Mouse (Mus musculus): ENCODE measurements around the gene Tmem262.

Tmem262 gene

DNA sequence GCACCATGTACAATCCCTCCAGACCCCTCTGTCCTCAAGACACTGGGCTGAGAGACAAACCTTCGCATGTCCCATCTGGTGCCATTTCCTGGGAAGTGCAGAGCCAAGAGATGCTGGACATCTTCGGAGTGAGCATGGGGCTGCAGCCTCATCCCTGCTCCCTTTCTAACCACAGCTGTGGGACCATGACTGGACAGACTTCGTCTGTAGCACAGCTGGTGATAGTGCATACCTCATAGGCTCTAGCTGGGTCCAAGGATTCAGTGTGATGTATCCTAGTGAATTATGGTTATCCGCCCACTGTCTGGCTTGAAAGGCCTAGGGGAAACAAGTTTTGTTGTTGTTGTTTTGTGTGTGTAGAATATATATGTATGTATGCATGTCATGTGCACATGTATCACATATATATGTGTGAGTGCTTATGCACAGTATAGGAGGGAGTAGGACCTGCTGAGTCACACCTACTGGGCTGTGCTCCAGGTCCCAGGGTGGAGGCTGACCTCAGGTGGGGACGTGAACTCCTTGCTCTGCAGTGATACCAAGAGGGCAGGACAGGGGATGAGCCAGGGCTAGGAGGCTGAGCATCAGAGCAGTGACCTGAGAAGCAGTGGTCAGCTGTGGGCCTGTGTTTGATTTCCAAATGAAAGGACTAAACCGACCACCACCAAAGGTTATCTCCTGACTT, 22.5 kb downstream of the Tmem262 start:
- in situ Hi-C loops (cut with MboI): no loop called here

GRCm38 (mm10) chr19:6104476-6104875, 24.6 kb downstream of the Tmem262 start:
- in situ Hi-C loops (cut with MboI): no loop called here

DNA sequence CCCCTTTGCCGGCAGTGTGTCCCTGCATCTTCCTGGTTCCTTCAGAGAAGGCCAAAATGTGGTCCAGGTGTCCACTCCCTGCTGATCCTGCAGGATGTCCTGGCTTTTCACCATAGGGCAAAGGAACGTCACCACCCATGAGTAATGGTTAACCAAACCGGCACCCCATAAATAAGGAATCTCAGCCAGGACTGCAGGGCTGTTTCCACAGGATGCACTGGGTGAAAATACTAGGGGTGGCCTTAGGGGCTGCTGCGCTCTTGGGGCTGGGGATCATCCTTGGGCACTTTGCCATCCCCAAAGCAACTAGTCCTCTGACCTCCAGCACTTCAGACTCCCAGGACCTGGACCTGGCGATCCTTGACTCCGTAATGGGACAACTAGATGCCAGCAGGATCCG, 25.8 kb downstream of the Tmem262 start, which contains the start of gene Naaladl1:
Naaladl1 (plus strand) TSS at position 197 of the 400 bp plus-strand sequence.
- in situ Hi-C loops (cut with MboI): no loop called here

- in situ Hi-C loops (cut with MboI): no loop called here
Measured at GRCm38 (mm10) chr19:6113116-6113515, 33.3 kb downstream of the Tmem262 start.

DNA sequence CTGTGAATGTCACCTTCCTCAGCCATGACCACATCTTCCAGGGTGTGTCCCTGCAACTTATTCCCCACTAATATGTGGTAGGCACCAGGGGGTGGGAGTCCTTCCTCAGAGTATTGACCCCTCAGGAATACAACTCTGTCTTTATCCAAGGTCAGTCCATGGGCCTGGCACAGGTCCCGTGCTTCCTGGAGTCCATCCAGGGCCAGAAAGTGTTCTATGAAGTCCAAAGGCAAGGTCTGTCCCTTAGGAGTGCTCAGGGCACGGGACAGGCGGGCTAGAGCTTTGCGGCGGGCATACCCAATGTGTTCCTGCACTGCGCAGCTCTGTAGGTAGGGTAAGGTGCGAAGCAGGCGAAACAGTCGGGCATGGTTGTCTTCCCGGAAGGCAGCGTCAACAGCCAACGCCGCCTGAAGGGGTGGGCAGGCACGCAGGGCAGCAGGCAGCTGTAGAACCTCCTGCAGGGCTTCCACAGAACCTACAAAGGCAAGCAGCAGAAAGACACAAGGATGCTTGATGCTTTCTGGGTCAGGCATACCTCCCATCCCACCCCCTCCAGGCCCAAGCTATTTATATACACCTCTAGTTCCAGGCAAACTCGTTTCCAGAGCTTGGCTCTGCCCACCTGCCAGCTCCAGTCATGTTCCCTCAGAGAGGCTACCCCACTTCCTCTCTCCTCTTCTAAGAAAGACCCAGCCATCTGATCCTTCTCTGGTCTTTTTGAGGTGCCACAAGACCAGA, 36.4 kb downstream of the Tmem262 start:
- in situ Hi-C loops (cut with MboI): no loop called here

GRCm38 (mm10) chr19:6117346-6117985, 37.6 kb downstream of the Tmem262 start:
- in situ Hi-C loops (cut with MboI): no loop called here

DNA sequence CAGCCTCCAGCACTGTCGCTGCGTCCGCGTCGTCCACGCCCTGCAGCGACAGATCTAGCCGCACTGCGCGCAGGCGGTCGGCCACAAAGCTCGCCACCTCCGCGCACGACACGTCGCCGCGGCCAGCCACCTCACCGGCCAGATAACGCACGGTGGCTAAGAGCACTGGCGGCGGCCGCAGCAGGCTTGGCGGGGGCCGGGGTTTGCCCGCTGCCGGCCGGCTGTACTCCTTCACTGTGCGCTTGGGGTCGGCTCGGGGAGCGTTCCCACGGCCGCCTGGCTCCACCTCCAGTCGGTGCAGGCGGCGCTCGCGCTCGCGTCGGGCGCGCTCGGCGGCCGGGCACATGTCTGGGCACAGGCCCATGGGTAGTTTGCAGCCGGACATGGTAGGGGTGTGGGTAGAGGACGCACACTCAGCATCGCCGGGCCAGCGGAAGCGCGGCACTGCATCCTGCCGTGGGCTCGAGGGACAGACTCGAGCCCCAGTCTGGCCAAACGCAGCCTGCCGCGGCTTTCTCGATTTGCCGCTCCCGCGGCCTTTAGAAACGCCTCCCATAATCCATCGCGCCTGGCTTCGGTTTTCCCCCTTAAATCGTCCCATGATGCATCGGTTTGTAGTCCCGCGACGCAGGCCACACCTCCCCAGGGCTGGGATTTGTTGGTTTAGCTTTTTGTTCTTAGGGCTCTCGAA, 38.3 kb downstream of the Tmem262 start, which contains the start of gene Sac3d1:
Sac3d1 (minus strand) TSS at position 665 of the 691 bp plus-strand sequence.
- in situ Hi-C loops (cut with MboI): no loop called here

GRCm38 (mm10) chr19:6118677-6119185, 38.9 kb downstream of the Tmem262 start:
- in situ Hi-C loops (cut with MboI): no loop called here

DNA sequence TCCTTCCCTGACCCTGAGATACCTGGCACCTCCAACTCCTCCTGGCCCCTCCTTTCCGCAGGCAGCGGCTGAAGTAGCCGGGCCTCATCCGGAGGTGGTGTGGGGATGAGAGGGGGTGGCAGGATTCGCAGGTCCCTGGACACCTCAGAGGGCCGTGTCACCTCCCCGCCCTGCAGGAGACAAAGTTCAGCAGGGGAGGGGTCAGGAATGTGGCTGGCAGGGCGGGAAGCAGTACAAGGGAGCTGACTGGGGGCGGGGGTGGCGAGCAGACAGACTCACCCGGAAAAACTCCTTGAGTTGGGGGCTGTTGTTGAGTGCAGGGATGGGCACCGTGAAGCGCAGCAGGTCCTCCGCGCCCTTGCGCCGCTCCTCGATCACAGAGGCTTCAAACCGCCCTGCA, 41.9 kb downstream of the Tmem262 start:
- in situ Hi-C loops (cut with MboI): loop anchor here (10.0 kb wide), 1 partner anchor 157 kb away; the partner anchor contains the start of gene Pola2

DNA sequence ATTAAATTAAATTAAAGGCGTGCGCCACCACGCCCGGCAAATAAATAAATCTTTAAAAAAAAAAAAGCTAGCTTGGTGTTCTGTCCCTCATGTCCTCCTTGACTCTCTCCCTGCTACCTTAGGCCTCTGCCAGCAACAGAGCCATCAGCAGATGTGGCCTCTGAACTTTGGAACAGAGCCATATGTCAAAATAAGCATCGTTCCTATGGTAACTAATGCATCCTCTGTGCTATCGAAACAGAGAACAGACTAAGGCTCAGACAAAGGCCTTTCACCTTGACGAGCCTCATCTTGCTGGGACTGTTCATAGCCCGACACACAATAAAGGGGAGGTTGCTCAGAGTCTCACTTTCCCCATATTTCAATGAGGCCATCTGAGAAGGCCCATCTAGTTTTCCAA, 43.5 kb downstream of the Tmem262 start:
- in situ Hi-C loops (cut with MboI): loop anchor here (10.0 kb wide), 1 partner anchor 159 kb away; the partner anchor contains the start of gene Pola2

DNA sequence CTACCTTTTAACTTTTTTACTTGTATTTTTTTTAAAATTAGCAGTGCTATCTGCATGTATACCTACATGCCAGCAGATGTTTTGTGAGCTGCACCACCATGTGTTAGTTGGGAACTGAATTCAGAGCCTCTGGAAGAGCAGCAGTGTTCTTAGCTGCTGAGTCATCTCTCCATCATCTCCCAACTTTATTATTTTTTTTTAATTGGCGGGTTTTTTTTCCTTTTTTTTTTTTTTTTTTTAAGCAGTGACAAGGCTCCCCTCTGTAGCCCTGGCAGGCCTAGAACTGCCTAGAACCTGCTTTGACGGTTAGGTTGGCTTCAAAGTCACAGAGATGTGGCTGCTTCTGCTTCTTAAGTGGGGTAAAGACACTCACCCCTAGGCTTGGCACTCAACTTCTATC, 45.1 kb downstream of the Tmem262 start:
- in situ Hi-C loops (cut with MboI): loop anchor here (10.0 kb wide), 1 partner anchor 160 kb away; the partner anchor contains the start of gene Pola2

- in situ Hi-C loops (cut with MboI): loop anchor here (10.0 kb wide), 1 partner anchor 161 kb away; the partner anchor contains the start of gene Pola2
Measured at GRCm38 (mm10) chr19:6126289-6126688, 46.5 kb downstream of the Tmem262 start.

GRCm38 (mm10) chr19:6126789-6127580, 47.2 kb downstream of the Tmem262 start:
- in situ Hi-C loops (cut with MboI): loop anchor here (10.0 kb wide), 1 partner anchor 162 kb away; the partner anchor contains the start of gene Pola2

DNA sequence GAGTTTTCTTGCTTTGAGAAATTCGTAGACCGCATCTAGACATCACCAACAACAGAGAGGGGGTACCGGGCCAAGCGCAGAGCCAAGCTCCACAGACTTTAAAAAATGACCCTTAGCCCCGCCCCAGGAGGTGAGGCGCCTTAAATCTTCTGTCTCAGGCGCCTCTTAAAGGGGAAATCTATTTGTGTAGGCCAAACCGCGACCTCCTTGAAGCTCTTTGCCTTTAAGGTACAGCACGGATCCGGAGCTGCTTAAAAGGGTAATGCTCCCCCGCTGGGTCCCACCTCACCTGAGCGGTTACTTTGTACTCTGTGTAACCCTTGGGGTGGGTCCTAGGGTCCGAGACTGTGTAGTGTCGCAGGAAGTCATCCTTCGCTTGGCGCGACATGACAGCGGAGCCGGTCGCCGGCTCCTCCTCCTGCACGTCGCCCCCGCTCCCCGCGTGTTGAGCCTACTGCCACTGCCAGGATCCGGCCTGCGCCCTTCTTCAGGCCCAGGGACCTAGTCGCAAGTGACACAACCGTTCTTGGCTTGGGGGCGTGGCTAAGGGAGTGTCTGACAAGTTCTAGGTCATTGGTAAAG, 48.0 kb downstream of the Tmem262 start, which contains the start of gene Snx15:
Snx15 (minus strand) TSS at position 545 of the 582 bp plus-strand sequence.
- in situ Hi-C loops (cut with MboI): loop anchor here (10.0 kb wide), 1 partner anchor 163 kb away; the partner anchor contains the start of gene Pola2

Measured in mature B cell (primary cell).